Comparison of ENCODE assay signal across 9 mouse cellular contexts in genomic region chr3:109026991-109027470, GRCm38 (mm10). TPM values are rescaled to one million over a fixed set of nuclear protein-coding genes. Genes with fewer than 3 reads are reported as not detected.
DNase-seq lines count a peak whose midpoint lies in the region; ATAC-seq and TF ChIP-seq lines count a peak whose summit lies in the region.
"Had no signal": no experiment of that assay in that cellular context is flagged by ENCODE, and none has a peak within 500 bp of the region (broad histone marks: within the 10 kb centered on the region; RNA-seq: fewer than 3 reads in every experiment).

No protein-coding gene starts in this region.

- no peaks in the 10 kb centered on the region for H3K79me2 ChIP-seq in liver, adult 2 months (ENCODE audit: control insufficient read depth, insufficient read depth, low read length)

- DNase-seq in testis, postnatal 10 days (ENCODE audit: low spot score): no peak
- DNase-seq in brain, embryonic 14.5 days (ENCODE audit: low read depth): peak; percentile 83
- peak; percentile 45 for DNase-seq in heart, postnatal 4 days
- DNase-seq in liver, adult 2 months (ENCODE audit: extremely low read depth, low read depth, low spot score): no peak
- peak; percentile 58 for DNase-seq in midbrain, postnatal 0 days (ENCODE audit: low spot score)

- peak; percentile 85 for ATAC-seq in forebrain, embryonic 12.5 days (ENCODE audit: low FRiP score)
- peak; percentile 80 for ATAC-seq in midbrain, postnatal 0 days (ENCODE audit: low FRiP score)
- ATAC-seq in erythroid progenitor cell, adult 5-6 weeks (replicated peaks; ENCODE audit: low FRiP score, poor library complexity, severe bottlenecking): no peak; the same call in 1 of the 2 replicates

- H3K36me3 ChIP-seq in testis, adult 2 months (ENCODE audit: control insufficient read depth, insufficient read depth, low read length): no peaks in the 10 kb centered on the region
- H3K36me3 ChIP-seq in forebrain, embryonic 12.5 days (replicated peaks): no peaks in the 10 kb centered on the region
- no peaks in the 10 kb centered on the region for H3K36me3 ChIP-seq in liver, adult 2 months (ENCODE audit: control insufficient read depth, insufficient read depth, low read length)
- H3K36me3 ChIP-seq in midbrain, postnatal 0 days (ENCODE audit: insufficient read depth, low read length): no peaks in the 10 kb centered on the region

- H3K27me3 ChIP-seq in testis, adult 2 months (ENCODE audit: control insufficient read depth, insufficient read depth, low read length): no peaks in the 10 kb centered on the region
- H3K27me3 ChIP-seq in forebrain, embryonic 12.5 days: 0 out of 2 replicates have a peak, but pooled peaks cover 6% of the 10 kb centered on the region
- no peaks in the 10 kb centered on the region for H3K27me3 ChIP-seq in liver, adult 2 months (ENCODE audit: control insufficient read depth, insufficient read depth, low read length)
- H3K27me3 ChIP-seq in midbrain, postnatal 0 days (ENCODE audit: insufficient read depth, low read length): no peaks in the 10 kb centered on the region

- peaks cover 13% of the 10 kb centered on the region for H3K4me1 ChIP-seq in testis, adult 2 months (ENCODE audit: control insufficient read depth, insufficient read depth, low read length)
- peaks cover 36% of the 10 kb centered on the region for H3K4me1 ChIP-seq in forebrain, embryonic 12.5 days
- H3K4me1 ChIP-seq in liver, adult 2 months (ENCODE audit: control insufficient read depth, insufficient read depth, low read length): peaks cover 8% of the 10 kb centered on the region; the same call in 1 of the 2 replicates
- H3K4me1 ChIP-seq in midbrain, postnatal 0 days (ENCODE audit: insufficient read depth, low read length): 0 out of 2 replicates have a peak, but pooled peaks cover 3% of the 10 kb centered on the region

- peak overlapping the region; percentile 83 for H3K9ac ChIP-seq in forebrain, embryonic 12.5 days
- peak overlapping the region; percentile 75 for H3K9ac ChIP-seq in liver, adult 2 months (ENCODE audit: low read depth, low read length)
- peak overlapping the region; percentile 77 for H3K9ac ChIP-seq in midbrain, postnatal 0 days (replicated peaks; ENCODE audit: low read length, poor library complexity, severe bottlenecking)

- peak overlapping the region; percentile 51 for H3K27ac ChIP-seq in testis, adult 2 months (ENCODE audit: control insufficient read depth, insufficient read depth, low read depth, low read length)
- peak overlapping the region; percentile 78; the same call in 1 of the 2 replicates for H3K27ac ChIP-seq in forebrain, embryonic 12.5 days
- no peak overlapping the region for H3K27ac ChIP-seq in liver, adult 2 months (replicated peaks; ENCODE audit: insufficient read depth, low read depth, low read length)
- H3K27ac ChIP-seq in midbrain, postnatal 0 days (ENCODE audit: low read depth, low read length): peak overlapping the region; percentile 81

- WGBS in forebrain, embryonic 12.5 days: under 1% methylated on average over 51 of the region's 51 CpGs
- WGBS in liver, adult 2 months: under 1% methylated on average over 51 of the region's 51 CpGs
- 0% methylated on average over 44 of the region's 51 CpGs for WGBS in midbrain, postnatal 0 days

- peak overlapping the region; percentile 86 for H3K4me3 ChIP-seq in testis, adult 2 months (ENCODE audit: control insufficient read depth, low read depth, low read length)
- peak overlapping the region; percentile 67 for H3K4me3 ChIP-seq in forebrain, embryonic 12.5 days (replicated peaks)
- H3K4me3 ChIP-seq in liver, adult 2 months (ENCODE audit: insufficient read depth, low read depth, low read length): peak overlapping the region; percentile 64
- H3K4me3 ChIP-seq in midbrain, postnatal 0 days (ENCODE audit: low read depth, low read length): peak overlapping the region; percentile 79

- H3K9me3 ChIP-seq in forebrain, embryonic 12.5 days: no peaks in the 10 kb centered on the region
- no peaks in the 10 kb centered on the region for H3K9me3 ChIP-seq in midbrain, postnatal 0 days (ENCODE audit: low read length)

- H3K4me2 ChIP-seq in forebrain, embryonic 12.5 days: peak overlapping the region; percentile 72
- H3K4me2 ChIP-seq in midbrain, postnatal 0 days (ENCODE audit: low read depth, low read length, poor library complexity, severe bottlenecking): peak overlapping the region; percentile 74

- no peak for TF ChIP-seq POLR2A in testis, adult 2 months (IDR thresholded peaks at IDR 0.05; ENCODE audit: control insufficient read depth, low read depth, low read length)
- no peak for TF ChIP-seq POLR2A in brain, embryonic 14.5 days (IDR thresholded peaks at IDR 0.05; ENCODE audit: borderline replicate concordance, extremely low read depth, insufficient read depth, insufficient read length, poor library complexity, severe bottlenecking)
- no peak for TF ChIP-seq POLR2A in liver, adult 2 months (IDR thresholded peaks at IDR 0.05; ENCODE audit: extremely low read depth, insufficient read depth, low read length)

- no peak for TF ChIP-seq CTCF in testis, adult 2 months (IDR thresholded peaks at IDR 0.05; ENCODE audit: control insufficient read depth, insufficient read depth, insufficient replicate concordance, low read depth, low read length)
- TF ChIP-seq CTCF in brain, embryonic 14.5 days (IDR thresholded peaks at IDR 0.05; ENCODE audit: borderline replicate concordance, extremely low read depth, insufficient read depth, insufficient read length): no peak
- TF ChIP-seq CTCF in liver, adult 2 months (IDR thresholded peaks at IDR 0.05; ENCODE audit: low read depth, low read length): no peak
- TF ChIP-seq CTCF in midbrain, postnatal 0 days (IDR thresholded peaks at IDR 0.05): no peak

RNA-seq across cellular contexts. Expression of gene Fam102b, which starts 0.4 kb away (rescaled TPM):
- polyA plus RNA-seq in testis, adult 2 months (2012; rRNA removed): 0.65 and 0.89 TPM in 2 replicates
- polyA plus RNA-seq in brain, embryonic 14.5 days (2012; rRNA removed): 15.3 and 26.5 TPM in 2 replicates
- 5.5 and 8.9 TPM in 2 replicates for polyA plus RNA-seq in forebrain, embryonic 12.5 days (2016; fragmentation: Nextera tagmentation; extraction: Ambion mirVana)
- total RNA-seq in heart, postnatal 4 days (2021): 10 to 100 TPM; 21.2 to 22.9 TPM
- 1.8 and 2.1 TPM in 2 replicates for total RNA-seq in liver, adult 2 months (2014; rRNA removed)
- polyA plus RNA-seq in liver, adult 2 months (2012; rRNA removed): 0.19 and 0.28 TPM in 2 replicates
- total RNA-seq in midbrain, postnatal 0 days (2014; rRNA removed): 84.1 and 100 TPM in 2 replicates
- polyA plus RNA-seq in midbrain, postnatal 0 days (2015; fragmentation: Nextera tagmentation; extraction: Ambion mirVana): 26.6 and 29.8 TPM in 2 replicates
- 5.0 and 8.3 TPM in 2 replicates for total RNA-seq in erythroid progenitor cell, adult 5-6 weeks (2015; ENCODE audit: low replicate concordance)
- total RNA-seq in erythroid progenitor cell, adult 5-6 weeks (2017; ENCODE audit: low replicate concordance): 1.7 and 3.3 TPM in 2 replicates

RNA-seq across cellular contexts. Expression of gene Slc25a54, which starts 53.2 kb away (rescaled TPM):
- 9.1 and 9.7 TPM in 2 replicates for polyA plus RNA-seq in testis, adult 2 months (2012; rRNA removed)
- not detected in 2 replicates for polyA plus RNA-seq in brain, embryonic 14.5 days (2012; rRNA removed)
- 0.11 TPM in 1 of 2 replicates, not detected in the other for polyA plus RNA-seq in forebrain, embryonic 12.5 days (2016; fragmentation: Nextera tagmentation; extraction: Ambion mirVana)
- not detected for total RNA-seq in heart, postnatal 4 days (2021)
- total RNA-seq in liver, adult 2 months (2014; rRNA removed): not detected in 2 replicates
- not detected in 2 replicates for polyA plus RNA-seq in liver, adult 2 months (2012; rRNA removed)
- total RNA-seq in midbrain, postnatal 0 days (2014; rRNA removed): not detected in 2 replicates
- polyA plus RNA-seq in midbrain, postnatal 0 days (2015; fragmentation: Nextera tagmentation; extraction: Ambion mirVana): 0.12 TPM in 1 of 2 replicates, not detected in the other
- not detected in 2 replicates for total RNA-seq in erythroid progenitor cell, adult 5-6 weeks (2015; ENCODE audit: low replicate concordance)
- not detected in 2 replicates for total RNA-seq in erythroid progenitor cell, adult 5-6 weeks (2017; ENCODE audit: low replicate concordance)
- total RNA-seq: left cerebral cortex, postnatal 10 days had no signal

Comparison
In these comparisons a context has a peak if more than half of its experiments do, and no peak if none do; other contexts are left out.
1. DNase-seq: peak in brain, embryonic 14.5 days (single experiment), heart, postnatal 4 days (single experiment) and midbrain, postnatal 0 days (single experiment); none in testis, postnatal 10 days (single experiment) and liver, adult 2 months (single experiment).
2. Peak in every context shown above with its lines, with median percentiles within 50 percentile points of each other: H3K4me3 ChIP-seq and H3K9ac ChIP-seq.